Mouse (Mus musculus) urinary bladder, adult 18-20 months (tissue): ENCODE measurements around the gene Ank2.

ENCODE experiments used
- DNase-seq, 2 experiments: peaks; one replicate each; pipeline ENCODE4 v3.0.0; 2022; ENCODE audit warnings: low spot score in 2 of 2, mixed read lengths in 2 of 2

Gene Ank2

DNA sequence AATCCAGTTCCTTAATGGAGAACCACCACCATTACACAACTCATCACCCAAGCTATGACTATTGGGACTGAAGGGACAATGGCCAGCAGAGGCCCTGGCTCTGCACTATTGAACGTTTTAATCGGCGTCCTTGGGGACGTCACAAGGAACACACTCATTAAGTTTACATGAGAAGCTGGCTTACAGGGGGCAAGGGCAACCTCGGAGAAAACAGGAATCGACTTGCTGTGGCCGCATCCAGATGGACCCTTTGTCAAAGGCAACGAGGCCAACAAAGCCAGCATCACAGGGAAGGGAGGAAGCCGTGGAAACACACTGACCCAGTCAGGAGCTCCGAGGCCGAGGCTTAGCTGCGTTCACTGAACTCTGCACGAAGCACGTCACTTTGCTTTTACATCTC lies 205.1 kb downstream of the Ank2 start:
- DNase-seq: no peak

- no peak for DNase-seq
These were observed 205.7 kb downstream of the Ank2 start for GRCm38 (mm10) chr3:127293479-127293874.

GRCm38 (mm10) chr3:127292864-127293478 lies 206.2 kb downstream of the Ank2 start:
- no peak for DNase-seq

- DNase-seq: no peak
These were observed 216.9 kb downstream of the Ank2 start for GRCm38 (mm10) chr3:127282277-127282676.

DNA sequence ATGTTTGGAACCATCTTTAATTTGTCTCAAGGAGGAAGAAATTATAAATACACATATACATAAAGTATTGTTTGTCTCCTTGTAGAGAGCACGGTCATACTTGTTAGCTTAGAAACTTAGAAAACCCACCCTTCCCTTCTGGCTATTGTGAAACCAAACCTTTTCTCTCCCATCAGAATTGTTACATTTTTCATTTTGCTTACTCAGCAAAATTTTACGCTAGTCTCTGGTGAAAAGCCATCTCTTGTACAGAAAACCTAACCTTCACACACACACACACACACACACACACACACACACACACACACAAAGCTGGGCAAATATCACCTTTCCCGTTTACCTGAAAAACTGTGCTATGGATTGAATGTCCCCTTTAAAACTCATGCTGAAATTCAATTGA lies 217.8 kb downstream of the Ank2 start:
- no peak for DNase-seq

GRCm38 (mm10) chr3:127280376-127280775 lies 218.8 kb downstream of the Ank2 start:
- DNase-seq: no peak

GRCm38 (mm10) chr3:127275953-127276352 lies 223.2 kb downstream of the Ank2 start:
- no peak for DNase-seq

- DNase-seq: no peak
These were observed 226.3 kb downstream of the Ank2 start for GRCm38 (mm10) chr3:127272801-127273200.

DNA sequence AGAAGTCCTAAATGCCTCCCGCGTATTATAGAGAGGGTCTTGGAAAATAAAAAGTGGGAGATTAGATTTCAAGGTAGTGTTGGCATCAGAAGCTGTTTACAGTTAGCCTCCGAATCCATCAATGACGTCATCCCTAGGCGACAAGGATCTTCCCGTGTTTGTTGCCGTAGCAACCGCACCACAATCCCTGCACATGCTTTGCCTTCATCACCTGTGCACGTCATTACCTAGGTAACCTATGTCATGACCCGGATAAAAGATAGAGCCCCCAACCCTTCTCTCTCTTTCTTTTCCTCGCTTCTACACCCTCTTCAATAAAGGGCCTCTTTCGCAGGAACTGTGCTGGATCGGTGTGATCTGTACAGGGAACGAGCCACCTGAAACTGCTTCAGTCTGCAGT lies 229.5 kb downstream of the Ank2 start:
- DNase-seq: no peak

- no peak for DNase-seq
These were observed 231.3 kb downstream of the Ank2 start for GRCm38 (mm10) chr3:127267846-127268245.

- DNase-seq: no peak
These were observed 233.4 kb downstream of the Ank2 start for GRCm38 (mm10) chr3:127265732-127266131.

DNA sequence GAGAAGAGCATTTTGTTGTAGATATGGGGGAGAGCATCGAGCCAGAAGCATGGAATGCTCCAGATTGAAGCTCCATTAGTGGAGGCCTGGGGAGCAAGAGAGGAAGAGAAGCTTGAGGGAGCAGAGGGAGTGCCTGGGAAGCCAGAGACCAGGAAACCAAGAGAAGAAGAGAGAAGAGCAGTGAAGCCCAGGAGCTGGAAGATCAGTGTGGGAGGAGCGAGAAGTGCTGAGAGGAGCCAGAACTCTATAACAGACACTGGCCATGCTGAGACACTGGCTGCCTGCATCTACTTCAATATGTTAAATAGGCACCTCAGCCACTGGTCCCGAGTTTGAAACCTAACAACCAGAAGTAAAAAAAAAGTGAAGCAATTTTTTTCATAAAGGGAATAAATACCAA lies 234.0 kb downstream of the Ank2 start:
- no peak for DNase-seq

- no peak for DNase-seq
These were observed 238.4 kb downstream of the Ank2 start for GRCm38 (mm10) chr3:127260786-127261166.

DNA sequence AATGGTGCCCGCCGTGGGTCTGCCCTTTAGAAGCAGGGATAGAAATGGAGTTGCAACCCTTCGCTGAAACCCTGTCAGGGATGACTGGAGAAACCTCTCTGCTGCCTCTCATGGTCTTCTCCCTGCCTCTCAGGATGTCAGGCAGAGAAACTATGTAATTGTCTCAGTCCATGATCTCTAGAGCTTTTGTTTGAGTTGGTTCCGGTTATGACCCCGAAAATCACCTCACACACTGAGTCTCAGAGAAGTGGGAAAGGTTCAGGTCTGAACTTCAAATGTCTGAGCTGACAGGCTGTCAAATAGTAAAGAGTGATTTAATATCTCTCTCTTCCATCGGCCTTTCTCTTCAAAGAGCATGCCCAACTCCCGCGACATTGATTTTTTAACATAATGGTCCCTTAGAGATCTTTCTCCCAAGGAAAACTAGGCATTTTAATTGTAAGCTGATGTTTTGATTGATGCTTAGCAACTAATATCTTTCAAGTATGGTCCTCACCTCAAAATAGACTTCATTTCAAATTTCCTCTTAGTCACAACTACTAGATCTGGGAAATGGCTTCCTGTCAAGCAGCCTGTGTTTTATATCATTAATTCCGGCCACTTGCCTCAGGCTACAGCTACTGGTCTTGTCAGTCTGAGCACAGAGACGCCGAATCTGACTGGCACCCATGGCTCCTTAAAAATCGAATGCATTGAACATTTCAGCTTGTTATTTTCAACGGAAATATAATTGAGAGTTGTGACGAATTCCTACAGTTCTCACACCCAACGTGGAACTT lies 239.0 kb downstream of the Ank2 start:
- DNase-seq: no peak

GRCm38 (mm10) chr3:127258466-127259075 lies 240.6 kb downstream of the Ank2 start:
- no peak for DNase-seq

DNA sequence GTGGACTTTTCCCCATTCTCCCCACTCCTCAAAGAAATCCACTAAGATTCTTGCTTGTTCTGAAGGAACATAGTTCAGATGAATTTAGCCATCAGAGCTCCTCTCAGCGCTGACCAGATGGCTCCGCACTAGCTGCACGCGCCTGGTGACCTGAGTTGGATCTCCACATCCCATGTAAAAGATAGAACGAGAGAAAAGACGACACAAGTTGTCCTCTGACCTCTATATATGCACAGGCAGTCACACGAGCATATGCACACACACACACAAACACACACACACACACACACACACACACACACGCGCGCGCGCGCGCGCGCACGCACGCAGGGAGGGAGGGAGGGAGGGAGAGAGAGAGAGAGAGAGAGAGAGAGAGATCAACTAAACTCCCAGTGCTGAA lies 241.2 kb downstream of the Ank2 start:
- peak in 1 of 2 experiments; percentile 11 for DNase-seq

GRCm38 (mm10) chr3:127257279-127257925 lies 241.7 kb downstream of the Ank2 start:
- DNase-seq: peak; percentile 29 to 62

DNA sequence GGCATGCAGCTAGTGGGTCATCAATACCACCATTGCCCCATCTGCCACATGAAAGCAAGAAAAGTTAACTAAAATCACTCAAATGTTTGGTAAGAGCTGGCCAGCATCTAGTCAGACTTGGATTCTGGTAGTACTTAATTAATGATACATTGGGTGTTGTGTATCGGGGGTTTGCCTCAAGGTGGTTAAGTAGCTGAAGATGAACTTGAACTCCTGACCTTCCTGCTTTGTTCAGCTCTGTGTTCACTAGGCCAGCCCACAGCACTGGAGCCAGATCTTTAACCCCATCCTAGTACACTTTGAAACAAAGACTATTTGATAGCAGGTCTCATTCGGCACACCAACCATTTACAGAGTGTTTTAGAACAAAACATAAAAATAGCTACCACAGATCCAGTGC lies 242.5 kb downstream of the Ank2 start:
- DNase-seq: no peak

DNA sequence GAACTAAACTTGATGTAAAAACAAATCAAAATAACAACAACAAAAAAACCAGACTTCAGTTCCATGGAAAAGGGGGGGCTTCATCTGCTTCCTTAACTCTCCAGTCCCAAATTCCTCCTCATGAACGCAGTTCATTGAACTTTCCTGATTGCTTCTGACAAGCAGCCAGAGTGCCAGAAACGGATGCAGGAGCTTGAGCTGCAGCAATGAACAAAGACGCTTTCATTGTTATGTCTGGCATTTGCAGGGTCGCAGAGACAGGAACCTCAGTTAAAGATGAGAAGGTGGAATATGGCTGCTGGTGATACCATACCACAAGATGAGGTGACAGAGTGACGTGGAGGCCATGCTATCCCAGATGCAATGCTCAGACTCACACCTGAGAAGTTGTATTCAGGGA lies 248.2 kb downstream of the Ank2 start:
- DNase-seq: no peak

DNA sequence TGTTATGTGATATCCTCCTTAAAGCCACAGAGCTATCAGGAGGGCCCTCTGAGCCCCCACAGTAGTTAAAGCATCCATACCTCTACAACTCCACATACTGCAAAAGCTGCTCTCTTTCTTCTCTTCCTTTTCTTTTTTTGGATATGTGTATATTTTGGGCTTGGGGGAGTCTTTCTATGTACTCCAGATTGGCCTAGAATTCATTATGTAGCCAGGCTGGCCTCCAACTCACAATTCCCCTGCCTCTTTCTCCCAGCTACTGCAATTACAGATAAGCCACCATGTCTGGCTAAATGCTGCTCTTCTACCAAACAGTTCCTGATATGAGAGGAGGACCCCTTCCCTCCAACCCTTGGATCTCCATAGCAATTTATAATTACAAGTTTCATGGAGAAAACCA lies 250.5 kb downstream of the Ank2 start:
- DNase-seq: no peak

- DNase-seq: no peak
These were observed 252.0 kb downstream of the Ank2 start for GRCm38 (mm10) chr3:127246989-127247708.
